ENCODE assay signal across 9 mouse cellular contexts in the genomic region with DNA sequence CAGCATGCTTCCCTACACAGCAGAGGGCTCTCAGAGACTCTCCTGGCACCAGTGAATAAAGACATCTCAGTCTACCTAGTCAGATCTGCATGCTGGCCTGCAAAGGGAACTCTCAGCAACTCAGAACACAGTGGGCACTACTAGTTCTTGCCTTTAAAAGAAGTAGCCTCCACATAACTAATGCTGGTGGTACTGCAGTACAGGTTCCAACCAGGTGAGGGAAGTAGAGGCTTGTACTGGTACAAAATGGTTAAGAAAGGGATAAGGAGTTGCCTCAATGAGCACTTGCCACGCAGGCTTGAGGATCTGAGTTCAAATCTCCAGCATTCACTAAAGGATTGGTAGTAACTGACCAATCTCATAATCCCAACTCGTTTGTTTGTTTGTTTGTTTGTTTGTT.
DNase-seq lines count a peak whose midpoint lies in the region; ATAC-seq and TF ChIP-seq lines count a peak whose summit lies in the region.
"Had no signal": no experiment of that assay in that cellular context is flagged by ENCODE, and none has a peak within 500 bp of the region (broad histone marks: within the 10 kb centered on the region; RNA-seq: fewer than 3 reads in every experiment).

No protein-coding gene starts in this region.

- no peaks in the 10 kb centered on the region for H3K27me3 ChIP-seq in intestine, postnatal 0 days (replicated peaks; ENCODE audit: control insufficient read depth, insufficient read depth, low read length)
- H3K27me3 ChIP-seq in intestine, embryonic 16.5 days (replicated peaks; ENCODE audit: control insufficient read depth, insufficient read depth, low read length): no peaks in the 10 kb centered on the region
- H3K27me3 ChIP-seq: megakaryocyte, embryonic 14.5 days had no signal

- H3K4me2 ChIP-seq in intestine, postnatal 0 days (replicated peaks; ENCODE audit: low read depth): no peak overlapping the region
- no peak overlapping the region for H3K4me2 ChIP-seq in intestine, embryonic 16.5 days (ENCODE audit: low read depth, low read length)

- DNase-seq in ES-CJ7 (ENCODE audit: low read depth, low spot score): peak; percentile 64
- peak; percentile 65 for DNase-seq in ZHBTc4 (ENCODE audit: low read depth, low spot score)
- DNase-seq in kidney, postnatal 4 days: peak; percentile 25 to 29
- no peak for DNase-seq in urinary bladder, postnatal 25 days (ENCODE audit: low spot score)
- DNase-seq in gastrocnemius, postnatal 36 days: no peak

- no peaks in the 10 kb centered on the region for H3K4me1 ChIP-seq in intestine, postnatal 0 days (replicated peaks; ENCODE audit: control insufficient read depth, insufficient read depth, low read length)
- H3K4me1 ChIP-seq in intestine, embryonic 16.5 days (ENCODE audit: control insufficient read depth, insufficient read depth, low read length): no peaks in the 10 kb centered on the region
- H3K4me1 ChIP-seq: megakaryocyte, embryonic 14.5 days had no signal

- H3K27ac ChIP-seq in intestine, postnatal 0 days (ENCODE audit: low read depth, low read length): no peak overlapping the region
- no peak overlapping the region for H3K27ac ChIP-seq in intestine, embryonic 16.5 days (ENCODE audit: low read length)

- no peak overlapping the region for H3K9ac ChIP-seq in intestine, postnatal 0 days (ENCODE audit: low read depth, low read length)
- H3K9ac ChIP-seq in intestine, embryonic 16.5 days (ENCODE audit: low read depth, low read length): no peak overlapping the region

- ATAC-seq in intestine, postnatal 0 days: no peak
- no peak for ATAC-seq in intestine, embryonic 16.5 days

- intact Hi-C loops in gastrocnemius, postnatal 36 days (cut with DNase I): loop anchor here (10.0 kb wide), 1 partner anchor 569 kb away; no protein-coding TSS in a partner anchor

- peak; percentile 78 for TF ChIP-seq CTCF in intestine, postnatal 0 days (IDR thresholded peaks at IDR 0.05; ENCODE audit: low read depth)

- H3K4me3 ChIP-seq in intestine, postnatal 0 days (ENCODE audit: low read depth, low read length): no peak overlapping the region
- H3K4me3 ChIP-seq in intestine, embryonic 16.5 days (ENCODE audit: low read length): no peak overlapping the region
- H3K4me3 ChIP-seq: megakaryocyte, embryonic 14.5 days had no signal

- H3K9me3 ChIP-seq in intestine, postnatal 0 days (ENCODE audit: control insufficient read depth): no peaks in the 10 kb centered on the region
- H3K9me3 ChIP-seq in intestine, embryonic 16.5 days (ENCODE audit: control insufficient read depth, low read length): no peaks in the 10 kb centered on the region

- WGBS in intestine, postnatal 0 days: 54% methylated on average over 2 of the region's 2 CpGs
- 63% methylated on average over 2 of the region's 2 CpGs for WGBS in intestine, embryonic 16.5 days

- no peaks in the 10 kb centered on the region for H3K36me3 ChIP-seq in intestine, postnatal 0 days (ENCODE audit: control insufficient read depth, insufficient read depth)
- H3K36me3 ChIP-seq in intestine, embryonic 16.5 days (ENCODE audit: control insufficient read depth, insufficient read depth, low read length): no peaks in the 10 kb centered on the region
- H3K36me3 ChIP-seq: G1E had no signal

Comparison
In these comparisons a context has a peak if more than half of its experiments do, and no peak if none do; other contexts are left out.
1. DNase-seq: peak in ES-CJ7 (single experiment), ZHBTc4 (single experiment) and kidney, postnatal 4 days (2 of 2); none in urinary bladder, postnatal 25 days (single experiment) and gastrocnemius, postnatal 36 days (0 of 2).